Mouse (Mus musculus) G1E-ER4 (cell line): ENCODE measurements around the gene Myo1e. TPM values are rescaled to one million over a fixed set of nuclear protein-coding genes. Genes with fewer than 3 reads are reported as not detected.

Experiments
- GATA1 ChIP-seq: IDR thresholded peaks from one replicate; pipeline ENCODE4 v1.8.0; 2012; ENCODE audit warnings: low read length, inconsistent platforms
- polyA plus RNA-seq: library from polyadenylated mRNA; stranded (reverse); fragments of >175 nt; gene quantifications from 2 replicates; pipeline ENCODE4 v1.2.3, GENCODE M21; 2012

The Myo1e gene
- polyA plus RNA-seq, 1 experiment = 0.01 TPM

DNA sequence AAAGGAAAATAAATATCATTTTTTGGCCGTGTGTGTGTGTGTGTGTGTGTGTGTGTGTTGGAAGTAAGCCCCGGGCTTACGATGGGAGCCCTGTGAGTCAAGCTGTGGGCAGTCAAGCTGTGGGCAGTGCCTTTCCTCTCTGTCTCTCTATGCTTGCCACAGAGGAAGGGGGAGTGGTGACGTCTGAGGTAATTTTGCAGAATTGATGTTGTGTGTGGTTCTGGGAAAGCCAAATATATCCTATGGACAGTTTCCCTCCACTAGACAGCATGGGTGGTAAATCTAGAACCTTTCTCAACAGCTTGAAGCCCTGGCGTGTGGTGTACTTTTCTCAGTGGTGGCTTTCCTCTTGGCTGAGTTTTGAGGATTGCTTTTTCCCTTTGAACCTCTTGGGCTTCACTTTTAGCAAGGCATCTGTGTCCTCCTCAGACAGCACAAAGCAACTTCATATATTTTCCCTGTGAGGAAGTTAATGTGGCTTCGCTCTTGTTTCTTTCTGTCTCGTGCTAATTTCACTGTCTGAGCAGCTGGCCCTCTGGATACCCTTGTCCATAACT lies 77.5 kb downstream of the Myo1e start:
- no peak for TF ChIP-seq GATA1

DNA sequence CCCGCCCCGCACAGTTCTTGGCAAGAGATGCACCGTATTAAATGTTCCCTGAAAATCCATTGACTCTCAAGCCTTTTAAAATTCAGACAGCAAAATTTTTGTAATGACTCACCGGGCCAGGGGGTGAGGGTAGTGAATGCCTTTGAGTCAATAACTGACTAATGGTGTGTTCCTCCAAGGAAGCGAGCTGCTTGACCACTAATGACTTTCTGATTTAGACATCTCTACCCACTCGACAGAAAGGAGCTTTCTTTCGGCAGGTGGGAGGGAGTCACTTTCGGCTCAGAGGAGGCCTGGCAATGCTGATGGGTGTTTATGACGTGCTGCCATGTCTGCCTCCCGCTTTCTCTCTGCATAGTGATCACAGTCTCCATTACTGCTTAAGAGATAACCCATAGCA lies 83.6 kb downstream of the Myo1e start:
- TF ChIP-seq GATA1 = no peak

- TF ChIP-seq GATA1 = no peak
Observed at GRCm38 (mm10) chr9:70296916-70297315, 89.8 kb downstream of the Myo1e start.

- TF ChIP-seq GATA1 = no peak
Observed at GRCm38 (mm10) chr9:70298221-70298620, 91.1 kb downstream of the Myo1e start.

GRCm38 (mm10) chr9:70300705-70301104 lies 93.6 kb downstream of the Myo1e start:
- TF ChIP-seq GATA1 = no peak

DNA sequence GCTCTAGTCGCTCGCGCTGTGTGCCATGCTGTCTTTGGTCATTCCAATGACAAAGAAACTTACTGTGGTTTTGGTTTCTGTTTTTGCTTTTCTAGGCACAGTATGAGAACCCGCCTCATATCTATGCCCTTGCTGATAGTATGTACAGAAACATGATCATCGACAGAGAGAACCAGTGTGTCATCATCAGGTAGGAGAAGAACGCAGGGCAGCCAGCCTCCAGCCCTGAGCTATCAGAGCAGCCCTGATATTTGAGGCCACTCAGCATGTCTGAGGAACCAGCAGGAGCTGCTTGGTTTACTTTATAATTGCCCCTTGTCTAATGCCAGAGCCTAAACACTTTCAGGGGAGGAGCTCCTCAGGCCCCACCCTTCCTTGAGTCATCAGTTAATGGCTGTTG lies 94.4 kb downstream of the Myo1e start:
- no peak for TF ChIP-seq GATA1

GRCm38 (mm10) chr9:70304901-70305300 lies 97.8 kb downstream of the Myo1e start:
- no peak for TF ChIP-seq GATA1

- no peak for TF ChIP-seq GATA1
Observed at GRCm38 (mm10) chr9:70310046-70310445, 102.9 kb downstream of the Myo1e start.

GRCm38 (mm10) chr9:70314019-70314418 lies 106.9 kb downstream of the Myo1e start:
- TF ChIP-seq GATA1 = no peak

DNA sequence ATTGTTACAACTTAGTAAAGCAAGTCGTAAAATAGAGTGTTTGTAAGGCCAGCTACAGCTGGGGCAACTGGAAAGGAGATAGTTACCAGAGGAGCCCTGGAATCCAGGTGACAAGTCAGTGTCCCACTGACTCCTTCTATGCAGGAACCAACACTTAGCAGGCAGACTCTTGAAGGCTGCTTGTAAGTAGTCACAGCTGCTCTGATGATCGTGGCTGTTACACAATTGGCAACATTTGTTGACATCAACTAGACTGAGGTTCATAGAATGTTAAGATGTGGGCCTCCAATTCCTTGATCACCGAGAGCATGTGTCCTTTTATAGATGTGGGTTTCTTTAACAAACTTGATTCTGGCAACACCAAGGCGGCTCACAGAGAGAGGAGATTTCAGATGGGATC lies 108.0 kb downstream of the Myo1e start:
- TF ChIP-seq GATA1 = no peak

DNA sequence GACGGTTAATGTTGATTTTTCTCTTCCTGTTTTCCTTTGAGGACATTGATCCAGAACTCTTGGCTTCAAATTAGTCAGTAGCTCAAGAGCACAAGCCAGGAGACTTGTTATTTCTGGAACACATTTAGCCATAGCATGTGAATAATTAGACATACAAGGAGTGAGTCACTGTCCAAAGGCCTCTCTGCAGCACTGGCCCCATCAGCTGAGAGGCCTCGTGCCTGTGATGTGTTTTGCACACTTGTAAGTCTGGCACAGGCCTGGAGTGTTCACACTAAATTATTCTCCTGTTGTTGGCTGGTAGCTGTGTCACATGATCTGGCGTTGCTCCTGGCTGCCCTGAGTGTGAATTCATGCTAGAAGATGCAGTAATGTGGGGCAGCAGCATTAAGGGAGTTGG lies 111.5 kb downstream of the Myo1e start:
- no peak for TF ChIP-seq GATA1

DNA sequence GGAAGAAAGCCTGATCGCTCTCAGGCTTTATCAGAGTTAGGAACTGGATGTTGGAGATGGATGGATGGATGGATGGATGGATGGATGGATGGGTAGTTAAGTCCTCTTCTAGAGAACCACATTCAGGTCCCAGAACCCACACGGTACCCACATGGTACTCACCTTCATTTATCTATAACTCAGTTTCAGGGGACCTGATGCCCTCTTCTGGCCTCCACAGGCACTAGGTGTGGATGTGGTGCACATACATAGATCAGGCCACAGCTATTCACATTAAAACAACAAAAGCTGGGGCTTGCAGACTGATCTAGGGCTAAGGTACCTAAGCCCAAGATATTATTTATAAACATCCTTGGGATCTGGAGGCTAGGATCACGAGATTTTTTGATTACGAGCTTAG lies 117.2 kb downstream of the Myo1e start:
- TF ChIP-seq GATA1 = no peak

DNA sequence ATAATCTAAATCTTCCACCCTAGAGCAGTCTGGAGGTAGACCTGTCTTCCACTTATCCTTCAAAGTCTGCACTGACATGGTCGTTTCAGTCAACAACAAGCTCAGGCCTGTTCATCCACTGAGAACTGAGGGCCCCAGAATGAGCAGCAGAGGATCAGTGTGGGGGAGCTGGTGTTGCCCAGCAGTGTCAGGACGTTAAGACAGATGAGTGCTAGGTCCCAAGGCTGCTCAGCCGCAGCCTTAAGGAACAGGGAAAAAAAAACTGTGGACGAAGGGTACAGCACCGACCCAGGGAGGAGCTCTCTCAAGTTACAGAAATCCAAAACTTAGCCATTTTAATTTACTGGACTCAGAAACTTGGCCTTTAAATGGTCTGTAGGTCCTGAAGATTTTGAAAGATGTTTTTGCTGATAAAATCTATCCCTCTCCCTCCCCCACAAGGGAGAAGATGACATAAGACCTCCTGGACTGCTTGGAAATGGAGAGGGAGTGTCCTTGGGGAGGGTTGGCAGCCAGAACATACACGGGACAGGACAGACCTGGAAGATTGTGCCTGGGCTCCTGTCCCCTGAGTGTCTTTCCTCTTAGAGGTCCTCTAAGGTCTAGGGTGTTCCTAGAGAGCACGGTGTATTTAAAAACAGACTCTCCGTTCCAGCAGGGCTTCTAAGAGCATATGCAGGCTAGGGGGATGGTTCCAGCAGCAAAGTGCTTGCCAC lies 118.9 kb downstream of the Myo1e start:
- no peak for TF ChIP-seq GATA1

- TF ChIP-seq GATA1 = no peak
Observed at GRCm38 (mm10) chr9:70328193-70328841, 121.2 kb downstream of the Myo1e start.

DNA sequence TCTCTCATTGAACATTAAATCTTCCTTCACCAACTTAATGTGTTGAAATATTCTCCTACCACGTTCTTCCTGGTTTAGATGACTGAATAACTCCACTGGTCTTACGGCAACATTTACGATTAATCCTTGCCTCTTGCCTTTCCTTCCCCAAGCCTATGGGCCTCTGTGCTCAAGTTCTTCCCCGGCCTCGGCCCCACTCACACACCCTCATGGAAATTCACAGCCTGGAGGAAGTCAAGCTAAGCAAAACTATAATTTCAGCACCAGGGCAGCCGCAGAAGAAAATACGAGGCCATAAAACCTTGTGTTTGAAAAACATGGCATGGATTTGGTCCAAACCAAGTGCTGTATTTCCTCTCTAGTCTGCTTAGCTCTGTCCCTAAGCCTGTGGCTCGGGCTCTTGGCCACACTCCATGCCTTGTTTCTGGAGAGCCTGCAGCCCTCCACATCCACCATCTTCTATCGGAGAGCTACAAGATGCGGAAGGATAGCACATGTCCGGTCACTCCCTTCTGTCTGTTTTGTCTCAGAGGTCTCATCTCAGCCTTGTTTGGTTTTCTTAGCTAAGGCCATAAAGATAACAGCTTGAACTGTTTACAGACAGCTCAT lies 124.7 kb downstream of the Myo1e start:
- no peak for TF ChIP-seq GATA1

- no peak for TF ChIP-seq GATA1
Observed at GRCm38 (mm10) chr9:70338391-70338790, 131.2 kb downstream of the Myo1e start.

DNA sequence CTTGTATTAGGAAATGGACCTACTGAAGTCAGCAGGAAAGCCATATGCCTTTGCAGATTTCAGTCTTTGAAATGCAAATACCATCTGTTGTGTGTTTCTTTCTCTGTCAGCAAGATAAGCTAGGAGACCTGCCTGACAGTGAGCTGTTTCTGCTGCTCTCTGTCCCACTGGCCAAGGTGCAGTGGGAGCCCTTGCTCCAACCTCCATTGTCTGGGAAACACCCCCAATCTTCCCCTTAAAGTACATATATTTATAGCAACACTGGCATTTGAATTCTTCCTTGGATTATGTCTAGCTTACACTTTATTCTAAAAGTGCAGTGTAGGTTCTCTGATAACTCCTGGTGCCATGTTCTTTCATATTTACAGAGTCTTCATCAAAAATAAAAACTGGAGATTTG lies 131.7 kb downstream of the Myo1e start:
- TF ChIP-seq GATA1 = no peak

GRCm38 (mm10) chr9:70349274-70349673 lies 142.1 kb downstream of the Myo1e start:
- TF ChIP-seq GATA1 = no peak
